ENCODE assay signal across 8 mouse cellular contexts in genomic region chr9:102714893-102715505, GRCm38 (mm10). TPM values are rescaled to one million over a fixed set of nuclear protein-coding genes. Genes with fewer than 3 reads are reported as not detected.
DNase-seq lines count a peak whose midpoint lies in the region; ATAC-seq and TF ChIP-seq lines count a peak whose summit lies in the region.

No protein-coding gene starts in this region.

- no peak for TF ChIP-seq POLR2A in thymus, adult 2 months (IDR thresholded peaks at IDR 0.05; ENCODE audit: control insufficient read depth, extremely low read depth, insufficient read depth, low read length, poor library complexity)

- peaks cover 3% of the 10 kb centered on the region for H3K36me3 ChIP-seq in hindbrain, embryonic 10.5 days
- peaks cover 2% of the 10 kb centered on the region; the same call in 1 of the 2 replicates for H3K36me3 ChIP-seq in hindbrain, embryonic 14.5 days (replicated peaks; ENCODE audit: control insufficient read depth, insufficient read depth)
- H3K36me3 ChIP-seq in thymus, adult 2 months (ENCODE audit: control insufficient read depth, insufficient read depth, low read length) = no peaks in the 10 kb centered on the region

- H3K4me2 ChIP-seq in hindbrain, embryonic 14.5 days (replicated peaks) = no peak overlapping the region

- no peak for ATAC-seq in hindbrain, embryonic 14.5 days (ENCODE audit: low FRiP score)
- no peak for ATAC-seq in megakaryocyte-erythroid progenitor cell, adult 5-6 weeks (replicated peaks; ENCODE audit: low FRiP score, low TSS enrichment, poor library complexity, severe bottlenecking)

- no peak for TF ChIP-seq CTCF in thymus, adult 2 months (IDR thresholded peaks at IDR 0.05; ENCODE audit: borderline replicate concordance, control insufficient read depth, extremely low read depth, insufficient read depth, low read length, poor library complexity)

- peaks cover 12% of the 10 kb centered on the region for H3K27me3 ChIP-seq in hindbrain, embryonic 10.5 days (ENCODE audit: insufficient read depth, poor library complexity, severe bottlenecking)
- no peaks in the 10 kb centered on the region for H3K27me3 ChIP-seq in hindbrain, embryonic 14.5 days (ENCODE audit: control insufficient read depth, insufficient read depth, low read length)
- H3K27me3 ChIP-seq in thymus, adult 2 months (ENCODE audit: control insufficient read depth, insufficient read depth, low read length) = peaks cover 9% of the 10 kb centered on the region; the same call in 1 of the 2 replicates

- H3K4me1 ChIP-seq in hindbrain, embryonic 10.5 days (replicated peaks) = peaks cover 80% of the 10 kb centered on the region
- H3K4me1 ChIP-seq in hindbrain, embryonic 14.5 days (replicated peaks; ENCODE audit: control insufficient read depth, insufficient read depth, low read length) = peaks cover 26% of the 10 kb centered on the region
- no peaks in the 10 kb centered on the region for H3K4me1 ChIP-seq in thymus, adult 2 months (replicated peaks; ENCODE audit: control insufficient read depth, insufficient read depth, low read length)

- peak; percentile 47 for DNase-seq in hindbrain, embryonic 10.5 days (ENCODE audit: low spot score)
- DNase-seq in hindbrain, embryonic 14.5 days (ENCODE audit: low spot score) = no peak
- peak; percentile 54 for DNase-seq in cerebellum, adult 9-11 months
- DNase-seq in kidney, adult 11 months = peak; percentile 59
- peak; percentile 89 for DNase-seq in lung, postnatal 36 days
- no peak for DNase-seq in gastrocnemius, adult 18-20 months (ENCODE audit: low spot score)
- DNase-seq in thymus, adult 2 months = no peak

- 7% methylated on average over 7 of the region's 7 CpGs for WGBS in hindbrain, embryonic 10.5 days
- 18% methylated on average over 7 of the region's 7 CpGs for WGBS in hindbrain, embryonic 14.5 days
- 31% methylated on average over 7 of the region's 7 CpGs for WGBS in thymus, adult 2 months

- H3K27ac ChIP-seq in hindbrain, embryonic 10.5 days = peak overlapping the region; percentile 76
- no peak overlapping the region for H3K27ac ChIP-seq in hindbrain, embryonic 14.5 days
- H3K27ac ChIP-seq in thymus, adult 2 months (ENCODE audit: control insufficient read depth, insufficient read depth, low read length) = no peak overlapping the region

- H3K9me3 ChIP-seq in hindbrain, embryonic 10.5 days = no peaks in the 10 kb centered on the region
- no peaks in the 10 kb centered on the region for H3K9me3 ChIP-seq in hindbrain, embryonic 14.5 days (ENCODE audit: control insufficient read depth, low read length)

- H3K9ac ChIP-seq in hindbrain, embryonic 14.5 days = no peak overlapping the region

- peak overlapping the region; percentile 13; the same call in 1 of the 2 replicates for H3K4me3 ChIP-seq in hindbrain, embryonic 10.5 days
- H3K4me3 ChIP-seq in hindbrain, embryonic 14.5 days (replicated peaks; ENCODE audit: low read length) = no peak overlapping the region
- no peak overlapping the region for H3K4me3 ChIP-seq in thymus, adult 2 months (ENCODE audit: control insufficient read depth, insufficient read depth, low read length)

RNA-seq across cellular contexts. Expression of gene Amotl2, which starts 1.5 kb away (rescaled TPM):
- polyA plus RNA-seq in hindbrain, embryonic 10.5 days (2016; fragmentation: Nextera tagmentation; extraction: Ambion mirVana) = 67.6 and 70.1 TPM in 2 replicates
- 54.1 and 56.8 TPM in 2 replicates for polyA plus RNA-seq in hindbrain, embryonic 14.5 days (2014; fragmentation: Nextera tagmentation; extraction: Ambion mirVana)
- 10 to 100 TPM; 16.8 to 18.2 TPM for total RNA-seq in gastrocnemius, adult 18-20 months (2021)
- polyA plus RNA-seq in thymus, adult 2 months (2012; rRNA removed) = 6.7 and 7.2 TPM in 2 replicates
- not detected in 2 replicates for total RNA-seq in megakaryocyte-erythroid progenitor cell, adult 5-6 weeks (2014; fragmentation: Nextera tagmentation)
- not detected in 2 replicates for total RNA-seq in megakaryocyte-erythroid progenitor cell, adult 5-6 weeks (2017)

Comparison
In these comparisons a context has a peak if more than half of its experiments do, and no peak if none do; other contexts are left out.
1. DNase-seq: peak in hindbrain, embryonic 10.5 days (single experiment), cerebellum, adult 9-11 months (single experiment), kidney, adult 11 months (single experiment) and lung, postnatal 36 days (single experiment); none in hindbrain, embryonic 14.5 days (single experiment), gastrocnemius, adult 18-20 months (single experiment) and thymus, adult 2 months (single experiment).